9 mouse cellular contexts compared by ENCODE assay signal in genomic region chr17:71194906-71195632, GRCm38 (mm10). TPM values are rescaled to one million over a fixed set of nuclear protein-coding genes. Genes with fewer than 3 reads are reported as not detected.
DNase-seq lines count a peak whose midpoint lies in the region; ATAC-seq and TF ChIP-seq lines count a peak whose summit lies in the region.
"Had no signal": no experiment of that assay in that cellular context is flagged by ENCODE, and none has a peak within 500 bp of the region (broad histone marks: within the 10 kb centered on the region; RNA-seq: fewer than 3 reads in every experiment).

No protein-coding gene starts in this region.

- H3K4me1 ChIP-seq in forebrain, embryonic 15.5 days = peaks cover 9% of the 10 kb centered on the region
- peaks cover 16% of the 10 kb centered on the region for H3K4me1 ChIP-seq in forebrain, embryonic 12.5 days
- H3K4me1 ChIP-seq in kidney, embryonic 15.5 days = peaks cover 47% of the 10 kb centered on the region
- peaks cover 91% of the 10 kb centered on the region for H3K4me1 ChIP-seq in G1E (ENCODE audit: insufficient read depth, low read depth, low read length)
- H3K4me1 ChIP-seq in liver, embryonic 14.5 days (replicated peaks; ENCODE audit: control insufficient read depth in 2 of 2, insufficient read depth in 2 of 2, low read length in 1 of 2) = peaks cover 24 to 37% of the 10 kb centered on the region in 2 experiments

- no peak for ATAC-seq in forebrain, embryonic 15.5 days (replicated peaks)
- ATAC-seq in forebrain, embryonic 12.5 days (ENCODE audit: low FRiP score) = no peak
- no peak for ATAC-seq in kidney, embryonic 15.5 days (replicated peaks; ENCODE audit: low FRiP score)
- peak; percentile 36; the same call in 1 of the 2 replicates for ATAC-seq in G1E (ENCODE audit: extremely low read depth, insufficient number of reproducible peaks, low FRiP score, poor library complexity, severe bottlenecking)
- no peak; the same call in 1 of the 2 replicates for ATAC-seq in liver, embryonic 14.5 days (ENCODE audit: insufficient read depth)

- H3K4me2 ChIP-seq in forebrain, embryonic 15.5 days (replicated peaks) = 0 out of 2 replicates have a peak overlapping the region, but pooled peaks have one; percentile 30
- H3K4me2 ChIP-seq in forebrain, embryonic 12.5 days = no peak overlapping the region
- peak overlapping the region; percentile 33; the same call in 1 of the 2 replicates for H3K4me2 ChIP-seq in kidney, embryonic 15.5 days
- peak overlapping the region; percentile 63 for H3K4me2 ChIP-seq in liver, embryonic 14.5 days (ENCODE audit: low read depth)

- no peaks in the 10 kb centered on the region for H3K36me3 ChIP-seq in forebrain, embryonic 15.5 days
- H3K36me3 ChIP-seq in forebrain, embryonic 12.5 days (replicated peaks) = no peaks in the 10 kb centered on the region
- peaks cover 5% of the 10 kb centered on the region; the same call in 1 of the 2 replicates for H3K36me3 ChIP-seq in kidney, embryonic 15.5 days
- peaks cover 20% of the 10 kb centered on the region for H3K36me3 ChIP-seq in G1E (replicated peaks)
- no peaks in the 10 kb centered on the region; the same call in 1 of the 2 replicates for H3K36me3 ChIP-seq in liver, embryonic 14.5 days (replicated peaks; ENCODE audit: control insufficient read depth, insufficient read depth, low read depth)

- DNase-seq in kidney, adult 8-10 months = no peak
- DNase-seq in G1E (ENCODE audit: low spot score) = no peak
- DNase-seq in liver, embryonic 14.5 days (ENCODE audit: low read depth in 3 of 3, low spot score in 3 of 3) = no peak
- DNase-seq in T-cell, adult 2 months (ENCODE audit: low spot score) = no peak
- DNase-seq in layer of hippocampus, postnatal 36 days = no peak

- no peak for TF ChIP-seq EP300 in liver, embryonic 14.5 days (IDR thresholded peaks at IDR 0.05; ENCODE audit: low read depth)

- no peak overlapping the region for H3K9ac ChIP-seq in forebrain, embryonic 15.5 days (replicated peaks)
- H3K9ac ChIP-seq in forebrain, embryonic 12.5 days = no peak overlapping the region
- H3K9ac ChIP-seq in kidney, embryonic 15.5 days = no peak overlapping the region
- H3K9ac ChIP-seq in liver, embryonic 14.5 days (replicated peaks) = peak overlapping the region; percentile 55

- no peaks in the 10 kb centered on the region for H3K27me3 ChIP-seq in forebrain, embryonic 15.5 days
- no peaks in the 10 kb centered on the region for H3K27me3 ChIP-seq in forebrain, embryonic 12.5 days
- H3K27me3 ChIP-seq in kidney, embryonic 15.5 days = no peaks in the 10 kb centered on the region
- H3K27me3 ChIP-seq in G1E (ENCODE audit: insufficient read depth, low read length) = no peaks in the 10 kb centered on the region
- H3K27me3 ChIP-seq in liver, embryonic 14.5 days (ENCODE audit: control insufficient read depth, insufficient read depth, low read length) = no peaks in the 10 kb centered on the region

- TF ChIP-seq CTCF in G1E (IDR thresholded peaks at IDR 0.05; ENCODE audit: low read depth, low read length) = no peak
- TF ChIP-seq CTCF in liver, embryonic 14.5 days (IDR thresholded peaks at IDR 0.05; ENCODE audit: low read depth) = no peak

- WGBS in forebrain, embryonic 15.5 days = 81% methylated on average over 3 of the region's 3 CpGs
- WGBS in forebrain, embryonic 12.5 days = 93% methylated on average over 3 of the region's 3 CpGs
- WGBS in kidney, embryonic 15.5 days = 71% methylated on average over 3 of the region's 3 CpGs
- 44% methylated on average over 3 of the region's 3 CpGs for WGBS in liver, embryonic 14.5 days (ENCODE audit: insufficient replicate concordance)

- H3K9me3 ChIP-seq in forebrain, embryonic 15.5 days = no peaks in the 10 kb centered on the region
- no peaks in the 10 kb centered on the region for H3K9me3 ChIP-seq in forebrain, embryonic 12.5 days
- H3K9me3 ChIP-seq in kidney, embryonic 15.5 days (replicated peaks) = no peaks in the 10 kb centered on the region
- no peaks in the 10 kb centered on the region for H3K9me3 ChIP-seq in G1E (replicated peaks)
- H3K9me3 ChIP-seq in liver, embryonic 14.5 days (ENCODE audit: control insufficient read depth, low read length) = no peaks in the 10 kb centered on the region

- H3K27ac ChIP-seq in forebrain, embryonic 15.5 days (replicated peaks) = no peak overlapping the region
- H3K27ac ChIP-seq in forebrain, embryonic 12.5 days = no peak overlapping the region
- 0 out of 2 replicates have a peak overlapping the region, but pooled peaks have one; percentile 18 for H3K27ac ChIP-seq in kidney, embryonic 15.5 days
- H3K27ac ChIP-seq in liver, embryonic 14.5 days = peak overlapping the region; percentile 53
- H3K27ac ChIP-seq: midbrain, embryonic 10.5 days had no signal

- H3K4me3 ChIP-seq in forebrain, embryonic 15.5 days = no peak overlapping the region
- no peak overlapping the region for H3K4me3 ChIP-seq in forebrain, embryonic 12.5 days (replicated peaks)
- H3K4me3 ChIP-seq in kidney, embryonic 15.5 days (replicated peaks) = no peak overlapping the region
- peak overlapping the region; percentile 17; the same call in 1 of the 2 replicates for H3K4me3 ChIP-seq in G1E (ENCODE audit: low read depth, low read length)
- peak overlapping the region in 1 of 2 experiments; percentile 30; a peak in 1 of 4 replicates for H3K4me3 ChIP-seq in liver, embryonic 14.5 days (ENCODE audit: insufficient read depth in 1 of 2, low read depth in 2 of 2, low read length in 2 of 2)
- H3K4me3 ChIP-seq: midbrain, embryonic 10.5 days had no signal

RNA-seq across cellular contexts. Expression of gene Lpin2, which starts 12.7 kb away (rescaled TPM):
- 35.9 and 38.4 TPM in 2 replicates for polyA plus RNA-seq in forebrain, embryonic 15.5 days (2015; fragmentation: Nextera tagmentation; extraction: Ambion mirVana)
- 41.5 and 45.3 TPM in 2 replicates for polyA plus RNA-seq in forebrain, embryonic 12.5 days (2016; fragmentation: Nextera tagmentation; extraction: Ambion mirVana)
- 70.7 and 75.3 TPM in 2 replicates for polyA plus RNA-seq in kidney, embryonic 15.5 days (2015; fragmentation: Nextera tagmentation; extraction: Ambion mirVana)
- total RNA-seq in G1E (2014; fragmentation: Nextera tagmentation) (112 and 169 TPM in 2 replicates), G1E (2017) (147 and 155 TPM in 2 replicates)
- polyA plus RNA-seq in G1E (2012) = 37.3 and 44.3 TPM in 2 replicates
- polyA plus RNA-seq in liver, embryonic 14.5 days (2012; rRNA removed) = 19.5 and 28.6 TPM in 2 replicates
- 31.1 and 31.6 TPM in 2 replicates for polyA plus RNA-seq in liver, embryonic 14.5 days (2014; fragmentation: Nextera tagmentation; extraction: Ambion mirVana)
- 100 to 1,000 TPM; 103 to 118 TPM for total RNA-seq in layer of hippocampus, postnatal 36 days (2021)

Comparison
In these comparisons a context has a peak if more than half of its experiments do, and no peak if none do; other contexts are left out.
1. H3K27ac ChIP-seq: peak in kidney, embryonic 15.5 days (single experiment) and liver, embryonic 14.5 days (single experiment); none in forebrain, embryonic 15.5 days (single experiment) and forebrain, embryonic 12.5 days (single experiment).